Mouse (Mus musculus) olfactory bulb, adult 2 months (tissue): ENCODE measurements around the gene Gm17606.

Experiments used
- CTCF ChIP-seq: fragments of 200-500 bp; IDR thresholded peaks from 2 replicates; pipeline ENCODE4 v1.5.1; 2012; ENCODE audit warnings: low read depth, mild to moderate bottlenecking, low read length, moderate library complexity; ENCODE audit not compliant: insufficient read depth
- POLR2A ChIP-seq: fragments of 200-500 bp; IDR thresholded peaks from 2 replicates; pipeline ENCODE4 v1.6.1; 2012; ENCODE audit warnings: mild to moderate bottlenecking, low read depth, low read length, moderate library complexity; ENCODE audit not compliant: insufficient read depth

- TF ChIP-seq CTCF, result peak; percentile 55; the same call in 1 of the 2 replicates
- TF ChIP-seq POLR2A, result no peak
Measured at GRCm38 (mm10) chr14:54636954-54637353, 3.8 kb upstream of the Gm17606 start.
